Mouse (Mus musculus) brain, embryonic 14.5 days (tissue): ENCODE results near the gene Kcna6.

Source experiments
- CTCF ChIP-seq: fragments of 200-500 bp; IDR thresholded peaks from 2 replicates; pipeline ENCODE4 v1.5.1; 2012; ENCODE audit warnings: inconsistent platforms, mild to moderate bottlenecking, moderate library complexity, borderline replicate concordance; ENCODE audit not compliant: insufficient read depth, insufficient read length; ENCODE audit errors: extremely low read depth
- POLR2A ChIP-seq: fragments of 200-500 bp; IDR thresholded peaks from 2 replicates; pipeline ENCODE4 v1.6.1; 2012; ENCODE audit warnings: mild to moderate bottlenecking, inconsistent platforms, borderline replicate concordance; ENCODE audit not compliant: poor library complexity, insufficient read depth, insufficient read length, severe bottlenecking; ENCODE audit errors: extremely low read depth

GRCm38 (mm10) chr6:126788863-126789262, 48.4 kb upstream of the Kcna6 start:
- TF ChIP-seq POLR2A (no peak), CTCF (no peak)
